Mouse (Mus musculus): Measurements from ENCODE around the gene Atp2b1.

Gene Atp2b1

DNA sequence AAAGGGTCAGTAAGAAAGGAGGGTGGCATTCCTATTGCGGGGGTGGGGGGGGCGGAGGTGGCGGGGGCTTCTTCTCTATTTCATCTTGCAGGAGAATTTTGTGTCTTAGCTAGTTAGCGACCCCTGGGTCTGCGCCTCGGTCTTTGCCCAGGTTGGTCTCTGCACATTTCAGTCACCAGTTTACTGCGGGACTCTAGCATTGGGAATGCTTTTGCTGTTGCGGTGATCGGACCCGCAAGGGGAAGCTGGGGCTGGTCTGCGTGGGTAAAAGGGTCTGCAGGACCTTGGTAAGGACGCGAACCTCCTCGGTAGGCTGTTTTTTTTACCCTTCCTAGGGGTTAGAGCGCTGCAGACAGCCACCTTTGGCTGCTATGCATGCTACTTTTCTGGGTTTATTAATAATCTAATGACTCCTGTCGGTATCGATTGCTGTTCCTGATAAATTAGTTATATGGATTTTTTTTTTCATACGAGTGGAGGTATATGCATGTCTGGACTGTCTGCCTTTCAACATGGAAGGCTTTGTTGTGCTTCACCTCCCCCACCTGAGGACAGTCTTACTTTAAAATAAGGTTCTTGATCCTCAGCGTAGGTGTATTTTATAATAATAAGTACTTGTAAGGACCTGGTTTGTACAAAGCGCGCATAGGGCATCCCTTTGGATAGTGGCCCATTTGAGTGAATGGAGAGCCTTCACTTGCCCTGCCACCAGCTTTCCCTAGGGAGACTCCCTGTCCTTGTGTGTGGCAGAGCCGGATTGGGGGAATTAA, 2.0 kb downstream of the Atp2b1 start:
- DNase-seq (ENCODE audit: low read depth, low spot score) = peak; percentile 16

DNA sequence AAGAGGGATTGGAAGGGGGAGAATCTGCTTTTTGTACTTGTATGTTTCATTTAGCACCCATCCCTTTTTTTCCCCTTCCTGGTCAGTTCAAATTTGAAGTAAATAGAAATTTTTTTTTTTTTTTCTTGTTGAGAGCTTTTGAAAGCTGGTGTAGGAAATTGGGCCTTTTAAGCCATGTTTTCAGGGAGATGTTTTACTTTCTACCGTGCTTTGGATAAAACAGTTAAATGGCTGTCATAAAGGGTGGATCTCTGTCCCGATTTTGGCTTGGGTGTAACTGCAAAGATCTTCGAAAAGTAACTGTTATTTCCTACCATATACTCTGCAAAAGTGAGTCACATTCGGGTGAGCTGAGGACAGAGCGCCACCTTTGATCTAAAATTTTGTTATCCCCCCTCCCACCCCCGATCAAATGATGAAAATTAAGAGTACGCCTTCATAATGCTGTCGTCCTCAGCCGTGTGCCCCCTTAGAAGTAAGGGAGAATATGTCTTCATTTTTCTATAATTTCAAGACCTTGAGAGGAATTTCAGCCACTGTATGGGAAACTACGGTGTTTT, 2.7 kb downstream of the Atp2b1 start:
- no peak for DNase-seq (ENCODE audit: low read depth, low spot score)

DNA sequence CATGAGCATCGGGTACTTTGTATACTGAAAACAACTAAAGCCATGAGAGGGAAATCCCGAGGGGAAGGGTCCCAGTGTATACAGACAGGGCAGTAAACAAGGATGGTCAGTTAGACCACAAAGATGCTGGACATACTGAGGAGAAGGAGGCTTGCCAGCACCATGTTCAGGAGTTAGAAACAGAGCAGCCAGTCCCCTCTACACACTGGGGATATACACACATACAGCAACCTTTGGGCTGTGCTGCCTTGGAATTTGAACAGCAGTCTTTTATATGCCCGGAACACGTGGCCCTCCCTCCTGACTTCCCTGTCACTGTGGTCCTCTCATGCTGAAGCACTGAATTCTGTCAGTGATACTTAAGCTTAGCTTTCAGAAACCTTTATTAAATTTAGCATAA, 10.9 kb downstream of the Atp2b1 start:
- no peak for DNase-seq (ENCODE audit: low read depth, low spot score)

DNA sequence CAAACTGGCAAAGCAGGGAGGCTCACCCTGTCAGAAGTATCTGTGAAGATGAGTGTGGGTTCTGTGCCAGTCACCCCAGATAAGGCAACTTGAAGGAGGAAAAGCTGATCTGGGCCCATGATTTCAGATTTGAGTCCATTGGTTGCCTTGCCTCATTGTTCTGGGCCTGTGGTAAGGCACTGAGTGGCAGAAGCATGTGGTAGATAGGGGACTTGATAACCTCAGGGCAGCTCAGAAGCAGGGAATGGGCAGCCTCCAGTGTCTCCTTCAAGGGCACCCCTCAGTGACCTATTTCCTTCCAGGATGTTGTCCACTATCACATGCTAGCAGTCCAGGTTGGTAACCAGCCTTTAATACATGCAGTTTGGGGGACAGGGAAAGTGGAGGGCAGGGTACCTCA, 12.8 kb downstream of the Atp2b1 start:
- DNase-seq (ENCODE audit: low read depth, low spot score) = no peak

DNA sequence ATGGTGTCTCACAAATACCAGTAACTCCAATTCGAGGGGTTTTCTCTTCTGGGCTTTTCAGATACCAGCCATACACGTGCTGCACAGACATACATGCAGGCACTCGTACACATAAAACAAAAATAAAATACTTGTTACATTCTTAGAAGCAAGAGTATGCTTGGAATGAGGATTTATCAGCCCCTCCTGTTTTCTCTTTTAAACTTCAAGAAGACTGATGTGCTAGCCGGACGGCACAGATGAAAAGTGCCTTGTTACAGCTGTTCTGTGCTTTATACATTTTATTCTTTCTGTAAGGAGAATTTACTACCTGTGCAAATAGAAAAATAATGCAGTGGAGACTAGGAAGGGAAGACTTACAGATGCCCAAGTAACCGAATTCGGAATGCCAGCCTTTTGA, 15.2 kb downstream of the Atp2b1 start:
- peak; percentile 16 for DNase-seq (ENCODE audit: low read depth, low spot score)

DNA sequence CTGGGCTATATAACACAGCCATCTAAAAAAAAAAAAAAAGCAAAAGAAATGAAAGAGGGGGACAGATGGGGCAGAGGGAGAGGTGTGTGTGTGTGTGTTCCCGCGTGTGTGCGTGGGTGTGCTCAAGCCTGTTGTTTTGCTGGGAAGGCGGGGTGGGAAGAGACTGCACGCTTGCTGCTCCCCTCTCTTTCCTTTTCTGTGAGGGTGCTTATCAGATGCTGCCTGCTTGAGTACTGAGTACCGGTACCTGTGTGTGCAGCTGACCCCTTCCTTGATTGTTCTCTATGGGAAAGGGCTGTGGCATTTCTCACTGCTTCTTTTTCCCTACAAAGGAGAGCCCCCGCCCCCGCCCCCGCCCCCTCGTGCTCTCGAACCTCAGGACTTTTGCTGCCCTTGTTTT, 15.9 kb downstream of the Atp2b1 start:
- no peak for DNase-seq (ENCODE audit: low read depth, low spot score)

DNA sequence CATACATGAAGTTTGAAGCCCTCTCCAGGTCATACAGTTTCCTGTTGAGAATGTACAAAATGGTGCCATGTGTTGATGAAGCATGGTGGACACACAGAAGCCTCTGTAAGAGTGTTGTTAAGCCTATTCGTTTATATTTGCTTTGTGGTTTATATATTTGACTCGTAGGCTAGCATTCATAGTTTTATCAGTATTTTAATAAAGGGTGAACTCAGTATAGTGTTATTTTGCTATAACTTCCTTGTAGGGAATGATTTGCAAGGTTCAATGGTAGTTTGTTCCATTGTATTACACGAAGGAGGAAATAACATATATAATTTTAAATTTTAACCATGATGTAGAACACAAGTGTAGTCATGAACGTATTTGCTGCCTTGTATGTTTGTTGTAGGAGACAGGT, 25.9 kb downstream of the Atp2b1 start:
- no peak for DNase-seq (ENCODE audit: low read depth, low spot score)

DNA sequence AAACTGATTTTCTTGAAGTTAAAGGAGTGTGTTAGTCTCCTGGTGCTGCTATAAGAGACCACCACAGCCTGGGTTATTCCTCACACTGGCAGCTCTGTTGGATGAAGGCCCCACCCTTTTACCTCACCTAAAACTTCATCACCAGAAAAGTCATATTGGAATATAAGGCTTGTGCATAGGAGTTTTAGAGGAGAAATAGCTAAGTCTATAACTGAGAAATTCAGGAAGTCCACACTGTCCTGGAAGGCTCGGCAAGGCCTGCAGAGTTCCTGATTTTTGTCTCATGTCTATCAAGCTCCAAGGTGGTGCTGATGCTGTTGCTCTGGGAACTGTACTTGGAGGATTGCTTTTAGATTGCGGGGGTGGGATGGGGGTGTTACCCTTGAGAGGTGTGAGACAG, 26.6 kb downstream of the Atp2b1 start:
- DNase-seq (ENCODE audit: low read depth, low spot score) = no peak

DNA sequence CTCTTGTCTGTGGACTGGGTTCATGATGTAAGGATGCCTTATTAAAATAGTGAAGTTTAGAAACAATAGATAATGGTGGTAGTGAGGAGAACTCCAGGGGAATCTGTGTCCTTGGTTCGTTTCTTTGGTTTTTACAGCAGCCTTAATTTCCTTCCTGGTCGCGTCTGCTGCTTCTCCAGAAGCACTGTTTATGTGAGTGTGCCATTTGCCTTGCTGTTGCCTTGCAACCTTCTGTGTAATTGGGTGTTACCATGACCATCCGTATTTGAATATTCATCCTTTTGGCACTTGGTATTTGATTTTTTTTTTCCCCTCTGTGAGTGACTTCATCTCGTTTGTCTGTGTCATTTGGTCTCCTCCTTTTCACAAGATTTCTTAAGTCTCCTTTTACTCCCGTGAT, 27.8 kb downstream of the Atp2b1 start:
- no peak for DNase-seq (ENCODE audit: low read depth, low spot score)

DNA sequence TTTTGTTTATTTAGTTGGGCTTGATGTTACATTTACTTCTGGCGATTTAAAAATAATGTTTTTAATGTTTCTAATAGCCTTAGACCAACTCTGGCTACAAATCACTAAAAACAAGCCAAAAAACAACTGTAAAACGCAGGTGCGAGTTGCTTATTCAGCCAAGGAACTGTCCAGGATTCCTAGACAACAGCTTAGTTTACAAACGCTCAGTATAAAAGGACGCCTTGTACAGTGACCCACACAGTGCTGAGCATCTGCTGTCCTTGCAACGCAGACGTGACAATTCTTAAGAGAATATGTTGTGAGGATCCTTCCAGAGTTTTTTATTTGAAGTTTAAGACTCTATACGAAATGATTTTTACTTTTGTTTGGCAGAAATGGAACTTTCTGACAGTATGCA, 28.8 kb downstream of the Atp2b1 start:
- DNase-seq (ENCODE audit: low read depth, low spot score) = no peak

DNA sequence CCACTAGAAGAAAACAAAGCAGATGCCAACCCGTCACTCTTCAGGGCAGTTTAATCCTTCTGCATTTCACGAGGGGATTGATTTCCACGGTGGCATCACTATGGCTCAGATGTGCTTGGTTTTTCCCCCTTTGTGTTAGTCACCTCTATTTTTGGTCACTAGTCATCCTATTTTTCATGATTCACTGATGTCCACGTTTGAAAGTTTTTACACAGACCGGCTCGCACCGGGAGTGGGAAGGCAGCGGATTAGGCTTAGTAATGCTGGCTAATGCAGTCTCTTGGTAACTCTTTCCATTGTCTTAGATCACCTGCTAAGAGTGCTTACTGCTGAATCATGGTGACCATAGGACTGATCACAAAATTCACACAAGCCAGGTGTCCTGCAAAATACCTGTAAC, 29.7 kb downstream of the Atp2b1 start:
- no peak for DNase-seq (ENCODE audit: low read depth, low spot score)

DNA sequence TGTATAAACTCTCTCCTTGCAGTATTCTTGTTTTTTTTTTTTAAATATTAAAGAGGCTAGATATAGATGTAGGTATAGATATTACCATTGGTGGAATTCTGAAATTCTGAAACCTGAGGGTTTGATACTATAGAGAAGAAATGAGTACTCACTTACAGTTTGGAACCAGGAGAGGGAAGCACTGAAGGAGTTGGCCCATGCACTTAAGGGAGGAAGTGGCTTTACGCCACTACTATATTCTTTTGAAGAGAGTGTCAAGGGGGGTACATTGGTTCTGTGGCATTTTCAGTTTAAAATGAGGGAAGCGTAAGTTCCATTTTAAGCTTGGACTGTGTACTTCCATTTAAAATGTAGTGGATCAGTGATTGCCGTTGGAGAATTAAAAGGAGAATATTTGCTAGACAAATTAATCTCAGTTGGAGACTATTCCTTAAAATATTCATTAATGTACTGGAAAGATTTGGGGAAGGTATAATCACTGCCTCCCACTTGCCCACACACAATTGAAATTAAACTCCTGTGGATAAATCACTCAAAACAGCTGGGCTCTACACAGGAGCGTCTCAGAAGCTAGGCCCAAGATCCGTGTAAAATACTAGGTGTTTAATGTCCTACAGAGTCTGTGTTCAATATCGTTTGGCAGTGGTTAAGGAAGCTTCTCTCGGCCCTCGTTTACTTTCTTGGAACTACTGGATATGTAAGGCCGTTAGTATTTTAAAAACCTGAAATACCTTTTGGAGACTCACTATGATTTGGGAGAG, 32.0 kb downstream of the Atp2b1 start:
- DNase-seq (ENCODE audit: low read depth, low spot score) = no peak

DNA sequence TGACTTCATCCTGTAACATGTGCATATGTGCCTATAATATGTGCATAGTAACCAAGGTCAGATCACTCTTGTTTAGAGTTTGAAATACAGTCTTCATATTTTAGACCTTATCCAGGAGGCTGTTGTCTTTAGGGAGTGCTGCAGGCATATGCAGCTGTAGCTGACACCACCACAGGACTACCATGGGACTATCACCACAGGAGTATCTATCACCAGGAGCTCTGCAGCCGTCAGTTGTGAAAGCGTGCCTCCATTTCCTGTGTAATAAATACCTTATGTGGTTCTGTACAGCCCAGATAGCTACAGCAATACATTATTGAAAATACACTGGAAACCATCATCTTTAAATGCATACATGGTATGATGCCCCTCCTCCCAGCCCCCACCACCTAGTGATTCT, 33.0 kb downstream of the Atp2b1 start:
- DNase-seq (ENCODE audit: low read depth, low spot score) = no peak

DNA sequence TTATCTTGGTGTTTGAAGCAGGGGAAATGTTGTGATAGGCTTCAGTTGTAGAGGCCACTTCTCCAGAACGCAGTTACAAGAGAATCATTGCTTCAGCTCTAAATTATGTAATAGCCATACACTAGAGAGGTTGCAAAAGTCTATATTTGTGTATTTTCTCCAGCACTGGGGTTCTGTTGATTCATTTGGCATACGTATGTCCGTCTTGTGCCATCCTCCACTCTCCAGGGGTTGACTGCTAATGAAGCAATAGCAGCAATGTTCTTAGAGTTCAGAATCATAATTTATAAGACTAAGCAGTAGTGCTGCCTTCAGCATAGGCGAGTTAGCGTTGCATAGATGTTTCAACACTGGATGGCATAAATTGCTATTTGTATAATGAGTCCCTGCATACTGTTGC, 33.9 kb downstream of the Atp2b1 start:
- DNase-seq (ENCODE audit: low read depth, low spot score) = no peak

DNA sequence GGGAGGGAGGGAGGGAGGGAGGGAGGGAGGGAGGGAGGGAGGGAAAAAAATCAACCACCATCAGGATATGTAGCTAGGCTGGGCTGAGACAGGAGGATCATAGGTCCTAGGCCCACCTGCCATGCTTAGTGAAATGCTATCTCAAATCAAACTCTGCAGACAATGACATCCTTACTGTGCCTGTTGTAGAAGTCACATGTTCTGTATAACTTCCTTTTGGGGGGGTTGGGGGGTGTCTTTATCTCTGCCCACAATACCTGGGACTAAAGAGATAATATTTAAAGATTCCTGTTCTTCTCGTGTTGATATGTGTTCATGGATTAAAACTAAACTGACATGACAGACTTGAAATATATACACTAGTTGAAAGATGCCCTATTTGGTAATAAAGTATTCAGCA, 35.5 kb downstream of the Atp2b1 start:
- DNase-seq (ENCODE audit: low read depth, low spot score) = no peak

DNA sequence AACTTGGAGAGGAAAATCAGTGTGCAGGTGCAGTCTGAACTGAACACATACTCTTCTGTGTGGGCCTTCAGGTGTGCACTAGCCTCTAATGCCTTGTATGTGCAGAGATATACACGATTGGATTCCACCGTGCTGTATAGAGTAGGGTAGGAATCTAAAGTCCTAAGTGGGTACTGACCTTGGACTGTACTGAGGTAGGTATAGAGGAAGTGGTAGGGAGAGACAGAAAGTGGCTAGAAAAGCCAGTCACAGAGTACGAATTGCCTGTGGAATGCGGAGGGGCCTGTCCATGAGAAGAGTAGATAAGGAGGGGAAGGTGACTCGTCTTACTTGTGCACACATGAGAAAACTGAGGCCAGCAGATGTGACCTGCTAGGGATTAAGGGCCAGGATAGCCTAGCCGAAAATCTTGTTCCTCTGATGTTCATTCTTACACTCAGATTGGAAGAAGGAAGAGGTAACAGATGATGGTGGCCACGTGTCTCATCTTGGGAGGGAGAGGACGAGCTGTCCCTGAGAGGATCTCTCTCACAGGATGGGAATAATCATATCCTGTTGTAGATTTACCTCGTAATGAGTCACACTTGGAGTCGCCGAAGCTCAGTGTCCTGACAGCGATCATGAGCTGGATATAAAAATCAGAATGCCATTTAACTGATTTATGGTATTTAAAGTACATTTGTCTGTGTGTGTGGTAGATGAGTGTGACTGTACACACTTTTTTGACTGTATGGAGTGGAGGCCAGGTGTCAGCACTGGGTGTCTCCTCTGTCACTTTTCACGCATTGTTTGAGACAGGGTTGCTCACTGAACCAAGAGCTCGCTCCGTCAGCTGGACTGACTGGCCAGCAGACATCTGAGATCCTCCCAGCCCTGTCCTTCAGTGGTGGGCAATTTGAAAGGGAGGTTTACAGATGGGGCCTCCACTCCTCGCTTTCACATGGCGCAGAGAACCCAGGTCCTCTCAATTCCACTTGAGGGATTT, 37.4 kb downstream of the Atp2b1 start:
- DNase-seq (ENCODE audit: low read depth, low spot score) = no peak

DNA sequence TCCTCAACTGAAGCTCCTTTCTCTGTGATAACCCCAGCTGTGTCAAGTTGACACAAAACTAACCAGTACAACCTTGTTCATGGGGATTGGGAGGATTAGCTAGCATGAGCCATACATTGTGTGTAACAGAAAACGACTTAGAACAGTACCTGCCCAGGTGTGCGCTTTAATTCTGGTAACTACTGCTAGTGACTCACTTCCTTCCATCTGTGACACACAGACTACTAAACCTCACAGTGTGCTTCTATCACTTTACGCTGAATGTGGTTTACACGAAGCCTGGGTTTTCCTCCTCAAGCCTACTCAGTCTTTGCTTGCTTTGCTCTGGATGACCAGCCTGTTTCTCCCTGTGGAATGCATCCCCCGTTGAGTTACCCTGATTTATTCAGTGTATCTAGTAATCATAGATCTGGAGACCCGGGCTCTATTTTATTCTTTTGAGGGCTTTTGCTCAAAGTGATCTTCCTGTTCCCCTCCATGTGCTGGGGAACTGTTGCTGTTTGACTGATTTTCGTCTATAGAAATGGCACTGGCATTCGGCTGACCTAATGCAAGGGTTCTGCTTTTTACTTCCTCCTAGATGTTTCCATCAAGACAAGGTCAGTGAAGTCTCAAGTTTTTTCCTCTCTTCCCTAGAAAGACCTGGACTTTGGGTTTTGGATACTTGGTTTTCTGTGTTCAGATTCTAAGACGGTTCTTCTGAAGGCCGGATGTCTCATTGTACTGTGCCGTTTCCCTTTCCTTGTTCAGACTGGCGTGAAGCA, 40.2 kb downstream of the Atp2b1 start:
- DNase-seq (ENCODE audit: low read depth, low spot score) = no peak

DNA sequence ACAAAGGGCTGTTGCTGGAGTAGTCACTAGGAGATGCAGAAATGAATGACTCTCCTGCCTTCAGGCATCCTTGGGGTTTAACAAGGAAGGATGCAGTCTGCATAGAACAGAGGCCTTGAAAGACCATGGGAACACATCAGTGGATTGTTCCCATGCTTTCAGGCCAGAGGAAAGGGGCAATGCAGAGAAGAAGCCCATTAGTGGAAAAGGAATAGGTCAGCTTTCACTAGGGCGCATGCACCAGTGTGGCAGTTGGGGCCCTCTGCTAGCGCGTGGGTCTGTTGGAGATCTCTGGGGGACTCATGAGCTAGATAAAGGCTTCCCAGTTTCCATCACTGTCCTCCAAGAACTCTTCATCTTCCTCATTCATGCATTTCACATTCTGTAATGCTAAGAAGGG, 41.9 kb downstream of the Atp2b1 start:
- peak; percentile 52 for DNase-seq (ENCODE audit: low read depth, low spot score)

DNA sequence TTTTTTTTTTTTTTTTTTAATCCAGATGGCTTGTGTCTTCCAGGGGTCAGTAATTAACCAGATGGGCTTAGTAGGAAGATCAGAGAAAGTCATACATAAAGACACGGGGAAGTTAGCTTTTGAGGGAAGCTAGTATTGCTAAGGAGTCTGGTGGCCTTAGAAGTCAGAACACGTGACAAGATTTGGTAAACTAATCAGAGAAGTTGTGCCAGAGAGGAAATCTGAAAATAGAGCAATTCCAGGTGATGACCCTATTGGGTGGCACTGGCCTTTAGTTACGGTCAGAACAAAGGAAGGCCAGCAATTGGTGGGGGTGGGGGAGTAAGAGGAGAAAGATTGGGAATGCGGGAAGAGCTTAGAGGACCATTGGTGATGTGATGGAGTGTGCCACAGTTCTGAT, 44.5 kb downstream of the Atp2b1 start:
- no peak for DNase-seq (ENCODE audit: low read depth, low spot score)

DNA sequence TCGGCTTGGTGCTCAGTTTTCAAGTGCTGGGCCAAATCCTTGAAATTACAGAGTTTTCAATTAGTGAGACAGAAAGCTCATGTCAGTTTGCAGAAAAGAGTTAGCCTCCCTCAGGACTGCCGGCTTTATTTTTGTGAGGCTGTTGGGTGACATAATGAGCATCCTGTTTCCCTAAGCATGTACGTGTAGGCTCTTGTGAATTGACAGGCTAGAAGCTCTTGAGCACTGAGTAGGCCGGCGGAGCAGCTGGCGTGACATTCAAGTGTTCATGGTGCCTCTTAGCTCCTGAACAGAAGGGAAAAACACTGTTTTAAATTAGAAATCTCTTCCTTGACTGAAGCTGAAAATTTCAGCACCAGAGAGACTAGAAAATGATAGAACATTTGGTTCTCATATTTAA, 45.2 kb downstream of the Atp2b1 start:
- no peak for DNase-seq (ENCODE audit: low read depth, low spot score)

DNA sequence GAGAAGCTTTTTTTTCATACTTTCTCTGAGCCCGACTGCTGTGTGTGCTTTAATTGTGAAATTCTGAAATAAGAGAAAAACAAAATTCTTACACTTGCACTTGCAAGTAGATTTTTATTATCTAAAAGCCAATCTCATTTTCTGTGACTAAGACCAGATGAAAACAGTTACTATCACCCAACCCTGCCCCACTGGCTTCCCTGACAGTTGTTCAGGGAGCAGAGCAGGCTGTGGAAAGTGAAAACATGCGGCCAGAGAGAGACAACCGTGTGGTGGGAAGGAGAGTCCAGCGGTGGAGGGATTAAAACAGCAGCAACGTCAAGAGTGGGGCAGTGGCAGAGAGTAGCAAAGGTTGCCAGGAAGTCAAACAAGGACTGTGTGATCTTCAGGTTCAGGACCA, 46.7 kb downstream of the Atp2b1 start:
- DNase-seq (ENCODE audit: low read depth, low spot score) = no peak

Measured in forelimb bud, embryonic 11.5 days (tissue).